Mouse (Mus musculus) hindbrain, postnatal 0 days (tissue): ENCODE results near the gene Rundc3a. TPM values are rescaled to one million over a fixed set of nuclear protein-coding genes. Genes with fewer than 3 reads are reported as not detected.

Source experiments
- ATAC-seq: fragments of 200-750 bp; cut with Nextera tagmentation; 2 replicates; pipeline ENCODE4 v1.8.0; 2017; ENCODE audit warnings: mild to moderate bottlenecking, moderate TSS enrichment, moderate library complexity
- DNase-seq: peaks from one replicate; pipeline ENCODE4 v3.0.0-alpha.2; 2015; ENCODE audit warnings: low spot score
- H3K27ac ChIP-seq: fragments of 300-500 bp; sonication (generic); 2 replicates; pipeline ENCODE4 v1.5.1; 2014; ENCODE audit warnings: mild to moderate bottlenecking
- H3K27me3 ChIP-seq: fragments of 300-500 bp; sonication (generic); 2 replicates; pipeline ENCODE4 v1.6.1; 2014; ENCODE audit warnings: low read length, mixed read lengths; ENCODE audit not compliant: insufficient read depth
- H3K36me3 ChIP-seq: fragments of 300-500 bp; sonication (generic); 2 replicates; pipeline ENCODE4 v1.6.1; 2014; ENCODE audit warnings: low read length, mixed read lengths; ENCODE audit not compliant: insufficient read depth
- H3K4me1 ChIP-seq: fragments of 300-500 bp; sonication (generic); 2 replicates; pipeline ENCODE4 v1.6.1; 2014; ENCODE audit warnings: antibody characterized with exemption, low read length, mixed read lengths; ENCODE audit not compliant: insufficient read depth
- H3K4me2 ChIP-seq: fragments of 300-500 bp; sonication (generic); 2 replicates; pipeline ENCODE4 v1.6.1; 2014; ENCODE audit warnings: low read depth, mild to moderate bottlenecking, low read length, moderate library complexity, mixed read lengths
- H3K4me3 ChIP-seq: fragments of 300-500 bp; sonication (generic); 2 replicates; pipeline ENCODE4 v1.5.1; 2014; ENCODE audit warnings: low read length
- H3K9ac ChIP-seq: fragments of 300-500 bp; sonication (generic); replicated peaks from 2 replicates; pipeline ENCODE4 v1.6.1; 2014; ENCODE audit warnings: mild to moderate bottlenecking, low read length, moderate library complexity, mixed read lengths
- H3K9me3 ChIP-seq: fragments of 300-500 bp; sonication (generic); 2 replicates; pipeline ENCODE4 v1.6.1; 2016; ENCODE audit warnings: low read length, mixed read lengths
- CTCF ChIP-seq: IDR thresholded peaks from 2 replicates; pipeline ENCODE4 v1.5.1; 2016; ENCODE audit warnings: antibody characterized with exemption, control low read depth, low read depth
- WGBS: fragments of 180-500 bp; shearing (Covaris S2); extraction: QIAGEN DNeasy Blood & Tissue Kit; methylation state at CpG from one replicate; pipeline ENCODE4 v1.1.7; 2014; 5-methylcytosine and 5-hydroxymethylcytosine counted together
- polyA plus RNA-seq: library from polyadenylated mRNA; unstranded; fragments of >200 nt; fragmentation: Nextera tagmentation; extraction: Ambion mirVana; gene quantifications from 2 replicates; pipeline ENCODE4 v1.2.1, GENCODE M21; 2015
- total RNA-seq: library from RNA; depleted of rRNA; stranded (reverse); fragments of >200 nt; gene quantifications from 2 replicates; pipeline ENCODE4 v1.2.3, GENCODE M21; 2014

Rundc3a gene
- total and polyA plus RNA-seq, 2 experiments from 2014 or later = 114 to 310 TPM

GRCm38 (mm10) chr11:102415034-102415802 is 22.0 kb downstream of the Rundc3a start:
- ATAC-seq (no peak), DNase-seq (no peak)
- Histone ChIP-seq H3K9me3 (no peaks in the 10 kb centered on the region), H3K4me2 (no peak overlapping the region), H3K4me1 (no peaks in the 10 kb centered on the region), H3K27ac (no peak overlapping the region), H3K9ac (no peak overlapping the region), H3K27me3 (no peaks in the 10 kb centered on the region), H3K4me3 (no peak overlapping the region), H3K36me3 (no peaks in the 10 kb centered on the region)
- no peak for TF ChIP-seq CTCF
- WGBS = 75% methylated on average over 10 of the region's 10 CpGs

- TF ChIP-seq CTCF = no peak
- H3K9me3 ChIP-seq = no peaks in the 10 kb centered on the region
- ATAC-seq (no peak), DNase-seq (no peak)
- no peak overlapping the region for H3K27ac ChIP-seq
- WGBS = 63% methylated on average over 1 of the region's 1 CpGs
- H3K4me2 ChIP-seq = no peak overlapping the region
- H3K4me3 ChIP-seq = no peak overlapping the region
- no peaks in the 10 kb centered on the region for H3K36me3 ChIP-seq
- no peaks in the 10 kb centered on the region for H3K4me1 ChIP-seq
- no peaks in the 10 kb centered on the region for H3K27me3 ChIP-seq
- H3K9ac ChIP-seq = no peak overlapping the region
Measured at GRCm38 (mm10) chr11:102417160-102417559, 24.0 kb downstream of the Rundc3a start.

GRCm38 (mm10) chr11:102418887-102419286 is 25.7 kb downstream of the Rundc3a start:
- ATAC-seq (no peak), DNase-seq (no peak)
- no peak for TF ChIP-seq CTCF
- no peaks in the 10 kb centered on the region for H3K27me3 ChIP-seq
- H3K4me3 ChIP-seq = no peak overlapping the region
- no peak overlapping the region for H3K9ac ChIP-seq
- H3K9me3 ChIP-seq = no peaks in the 10 kb centered on the region
- no peaks in the 10 kb centered on the region for H3K4me1 ChIP-seq
- H3K27ac ChIP-seq = no peak overlapping the region
- H3K36me3 ChIP-seq = no peaks in the 10 kb centered on the region
- no peak overlapping the region for H3K4me2 ChIP-seq

DNA sequence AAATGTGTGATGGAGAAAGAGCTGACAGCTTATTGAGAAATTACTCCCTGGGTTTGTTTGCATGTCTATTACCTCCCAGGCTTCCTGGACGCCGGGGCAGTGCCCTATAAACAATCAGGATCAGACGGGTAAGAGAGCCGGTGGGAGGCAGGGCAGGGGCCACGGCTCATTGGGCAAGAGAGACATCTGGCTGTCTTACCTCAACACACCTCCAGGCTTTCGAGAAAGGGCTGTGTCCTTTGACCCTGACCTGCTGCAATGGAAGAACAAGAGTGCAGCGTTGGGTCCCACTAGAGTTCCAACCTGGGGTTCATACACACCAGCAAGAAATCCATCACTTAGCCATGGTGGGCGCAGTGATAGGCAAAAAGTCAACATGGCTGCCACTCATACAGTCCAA is 28.4 kb downstream of the Rundc3a start:
- no peak for ATAC-seq
- Histone ChIP-seq H3K27ac (no peak overlapping the region), H3K4me1 (no peaks in the 10 kb centered on the region), H3K9me3 (no peaks in the 10 kb centered on the region), H3K9ac (no peak overlapping the region), H3K4me2 (no peak overlapping the region), H3K36me3 (no peaks in the 10 kb centered on the region), H3K4me3 (no peak overlapping the region), H3K27me3 (no peaks in the 10 kb centered on the region)
- no peak for TF ChIP-seq CTCF
- 55% methylated on average over 8 of the region's 8 CpGs for WGBS
- DNase-seq = no peak

GRCm38 (mm10) chr11:102424666-102425065 is 31.5 kb downstream of the Rundc3a start:
- no peak for DNase-seq
- Histone ChIP-seq H3K4me2 (no peak overlapping the region), H3K4me1 (peaks cover 5% of the 10 kb centered on the region), H3K9ac (no peak overlapping the region), H3K36me3 (no peaks in the 10 kb centered on the region), H3K4me3 (no peak overlapping the region), H3K27me3 (no peaks in the 10 kb centered on the region), H3K27ac (no peak overlapping the region), H3K9me3 (no peaks in the 10 kb centered on the region)
- TF ChIP-seq CTCF = no peak
- ATAC-seq = no peak
- WGBS = 79% methylated on average over 6 of the region's 6 CpGs

GRCm38 (mm10) chr11:102425555-102426316 is 32.5 kb downstream of the Rundc3a start:
- H3K9ac ChIP-seq = no peak overlapping the region
- H3K4me3 ChIP-seq = no peak overlapping the region
- H3K9me3 ChIP-seq = no peaks in the 10 kb centered on the region
- ATAC-seq = no peak
- WGBS = 86% methylated on average over 8 of the region's 8 CpGs
- no peak for TF ChIP-seq CTCF
- H3K27ac ChIP-seq = no peak overlapping the region
- no peaks in the 10 kb centered on the region for H3K27me3 ChIP-seq
- H3K36me3 ChIP-seq = no peaks in the 10 kb centered on the region
- peaks cover 8% of the 10 kb centered on the region for H3K4me1 ChIP-seq
- DNase-seq = no peak
- no peak overlapping the region for H3K4me2 ChIP-seq
